Mouse (Mus musculus) gastrocnemius, adult 2 months (tissue): Measurements from ENCODE around the gene Dbi. TPM values are rescaled to one million over a fixed set of nuclear protein-coding genes. Genes with fewer than 3 reads are reported as not detected.

Source experiments
- DNase-seq: peaks from one replicate; pipeline ENCODE4 v3.0.0; 2022
- H3K27ac ChIP-seq: fragments of 200-600 bp; 2 replicates; pipeline ENCODE4 v1.8.1; 2022; ENCODE audit warnings: mild to moderate bottlenecking
- H3K4me3 ChIP-seq: fragments of 200-600 bp; 2 replicates; pipeline ENCODE4 v1.8.1; 2022; ENCODE audit warnings: mild to moderate bottlenecking, moderate library complexity
- CTCF ChIP-seq: fragments of 200-600 bp; IDR thresholded peaks from 2 replicates; pipeline ENCODE4 v1.8.1; 2022; ENCODE audit warnings: antibody characterized with exemption, mild to moderate bottlenecking, moderate library complexity
- intact Hi-C: fragments of 180-260 bp; cut with DNase I; formaldehyde crosslinking; loops from one replicate; pipeline ENCODE4 v1.15.1; 2025
- total RNA-seq, 2 experiments: library from RNA; stranded (reverse); gene quantifications; 2 replicates each; pipeline ENCODE4 v1.2.3; 2021

Dbi gene
- total RNA-seq, 2 experiments from 2014 or later, result 109 to 173 TPM

DNA sequence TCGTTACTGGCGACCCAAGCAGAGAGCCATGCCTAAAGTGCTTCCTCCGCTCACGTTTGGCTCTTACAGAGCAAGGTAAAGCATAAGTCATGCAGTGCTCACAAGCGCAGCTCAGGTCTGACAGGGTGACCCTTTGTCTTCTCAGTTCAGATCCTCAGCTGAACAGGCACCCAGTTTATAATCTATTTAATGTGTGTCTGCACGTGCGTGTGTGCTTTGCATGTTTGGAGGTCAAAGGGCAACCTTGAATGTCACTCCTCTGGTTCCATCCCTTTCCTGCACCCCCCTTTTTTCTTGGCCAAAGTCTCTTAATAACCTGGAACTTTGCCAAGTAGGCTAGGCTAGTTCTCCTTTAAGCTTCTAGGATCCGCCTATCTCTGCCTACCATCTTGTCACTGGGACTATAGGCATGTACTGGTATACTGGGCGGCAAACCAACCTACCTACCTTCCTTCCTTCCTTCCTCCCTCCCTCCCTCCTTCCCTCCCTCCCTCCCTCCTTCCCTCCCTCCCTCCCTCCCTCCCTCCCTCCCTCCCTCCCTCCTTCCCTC is 19.3 kb upstream of the Dbi start:
- DNase-seq, result no peak
- no peak overlapping the region for H3K4me3 ChIP-seq
- no peak for TF ChIP-seq CTCF
- no peak overlapping the region for H3K27ac ChIP-seq
- intact Hi-C loops, result no loop called here

- no peak overlapping the region for H3K4me3 ChIP-seq
- intact Hi-C loops, result no loop called here
- TF ChIP-seq CTCF, result no peak
- DNase-seq, result no peak
- no peak overlapping the region for H3K27ac ChIP-seq
Observed at GRCm38 (mm10) chr1:120138923-120139540, 18.2 kb upstream of the Dbi start.

- no peak for DNase-seq
- no peak for TF ChIP-seq CTCF
- Histone ChIP-seq H3K27ac (no peak overlapping the region), H3K4me3 (no peak overlapping the region)
- intact Hi-C loops, result no loop called here
Observed at GRCm38 (mm10) chr1:120135934-120136786, 15.3 kb upstream of the Dbi start.

GRCm38 (mm10) chr1:120132376-120132775 is 11.5 kb upstream of the Dbi start:
- no peak for TF ChIP-seq CTCF
- H3K27ac ChIP-seq, result no peak overlapping the region
- intact Hi-C loops, result no loop called here
- DNase-seq, result no peak
- H3K4me3 ChIP-seq, result no peak overlapping the region

DNA sequence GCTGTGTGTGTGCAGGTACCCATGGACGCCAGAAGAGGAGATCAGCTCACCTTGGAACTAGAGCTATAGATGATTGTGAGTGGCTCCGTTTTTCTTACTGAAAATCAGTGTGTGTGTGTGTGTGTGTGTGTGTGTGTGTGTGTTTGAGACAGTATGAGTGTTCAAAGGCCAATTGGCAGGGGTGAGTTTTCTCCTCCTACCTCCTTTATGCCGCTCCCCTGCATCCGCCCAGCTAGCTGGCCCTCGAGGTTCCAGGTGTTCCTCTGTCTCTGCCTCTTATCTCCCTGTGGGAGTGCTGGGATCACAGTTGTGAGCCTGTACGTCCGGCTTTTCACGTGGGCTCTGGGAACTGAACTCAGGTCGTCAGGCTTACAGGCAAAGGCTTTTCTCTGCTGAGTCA is 5.4 kb upstream of the Dbi start:
- intact Hi-C loops, result no loop called here
- H3K4me3 ChIP-seq, result no peak overlapping the region
- H3K27ac ChIP-seq, result no peak overlapping the region
- DNase-seq, result no peak
- no peak for TF ChIP-seq CTCF

DNA sequence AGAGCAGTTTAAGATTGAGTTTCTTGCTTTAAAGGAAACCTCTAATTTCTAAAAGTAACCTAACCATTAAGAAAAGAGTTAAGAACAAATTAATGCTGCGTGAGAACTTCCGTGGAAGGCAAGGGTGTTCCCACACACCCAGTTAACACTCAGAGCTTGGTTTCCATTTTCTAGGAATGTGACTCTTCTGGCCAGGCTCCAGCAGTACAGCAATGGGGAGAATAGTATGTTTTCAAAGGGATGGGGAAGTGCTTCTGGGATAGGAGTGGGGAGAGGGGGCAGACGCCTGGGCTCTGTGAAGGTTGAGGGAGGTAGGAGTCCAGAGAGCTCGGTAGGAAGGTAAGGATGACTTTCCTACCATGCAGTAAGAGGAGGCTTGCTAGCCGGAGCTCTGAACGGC is 4.6 kb upstream of the Dbi start:
- Histone ChIP-seq H3K4me3 (no peak overlapping the region), H3K27ac (no peak overlapping the region)
- intact Hi-C loops, result no loop called here
- no peak for DNase-seq
- TF ChIP-seq CTCF, result no peak

- DNase-seq, result no peak
- Histone ChIP-seq H3K27ac (no peak overlapping the region), H3K4me3 (no peak overlapping the region)
- intact Hi-C loops, result no loop called here
- TF ChIP-seq CTCF, result no peak
Observed at GRCm38 (mm10) chr1:120124839-120125238, 4.0 kb upstream of the Dbi start.

DNA sequence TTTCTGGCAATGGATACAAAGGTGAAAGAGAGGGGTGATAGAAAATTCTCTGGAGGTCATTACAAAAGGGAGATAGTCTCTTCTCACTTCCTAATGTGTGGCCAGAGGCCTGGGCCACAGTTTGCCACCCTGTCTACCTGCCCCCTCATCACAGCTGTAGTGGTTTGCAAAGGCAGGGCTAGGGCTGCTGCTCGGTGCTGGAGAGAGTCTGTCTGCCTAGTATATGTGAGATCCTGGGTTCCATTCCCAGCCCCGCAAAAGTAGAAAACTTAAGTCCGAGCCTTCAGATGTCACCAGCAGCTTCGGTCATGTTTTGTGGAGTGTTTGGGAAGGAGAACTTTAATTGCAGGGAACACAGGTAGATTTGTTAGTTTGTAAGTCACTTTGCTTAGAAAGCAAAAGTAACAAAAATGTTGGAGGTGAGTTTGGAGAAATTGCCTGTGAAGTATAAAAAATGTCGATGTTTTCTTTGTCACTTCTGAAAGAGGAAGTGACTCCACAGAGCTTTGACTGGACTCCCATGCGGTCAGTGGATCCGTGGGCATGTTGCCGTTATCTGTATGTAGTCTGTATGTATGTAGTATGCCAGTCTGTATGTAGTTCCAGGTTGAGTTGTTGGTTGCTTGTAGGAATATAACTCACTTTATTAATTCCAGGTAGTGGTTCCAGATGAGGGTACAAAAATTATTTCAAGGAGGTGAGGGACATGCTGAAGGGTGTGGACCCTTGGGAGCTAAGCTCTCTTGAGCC is 1.9 kb upstream of the Dbi start:
- intact Hi-C loops, result loop anchor here (2.0 kb wide), 1 partner anchor 20 kb away; no protein-coding TSS in a partner anchor
- Histone ChIP-seq H3K27ac (0 out of 2 replicates have a peak overlapping the region, but pooled peaks have one; percentile 94), H3K4me3 (no peak overlapping the region)
- no peak for TF ChIP-seq CTCF
- DNase-seq, result no peak

DNA sequence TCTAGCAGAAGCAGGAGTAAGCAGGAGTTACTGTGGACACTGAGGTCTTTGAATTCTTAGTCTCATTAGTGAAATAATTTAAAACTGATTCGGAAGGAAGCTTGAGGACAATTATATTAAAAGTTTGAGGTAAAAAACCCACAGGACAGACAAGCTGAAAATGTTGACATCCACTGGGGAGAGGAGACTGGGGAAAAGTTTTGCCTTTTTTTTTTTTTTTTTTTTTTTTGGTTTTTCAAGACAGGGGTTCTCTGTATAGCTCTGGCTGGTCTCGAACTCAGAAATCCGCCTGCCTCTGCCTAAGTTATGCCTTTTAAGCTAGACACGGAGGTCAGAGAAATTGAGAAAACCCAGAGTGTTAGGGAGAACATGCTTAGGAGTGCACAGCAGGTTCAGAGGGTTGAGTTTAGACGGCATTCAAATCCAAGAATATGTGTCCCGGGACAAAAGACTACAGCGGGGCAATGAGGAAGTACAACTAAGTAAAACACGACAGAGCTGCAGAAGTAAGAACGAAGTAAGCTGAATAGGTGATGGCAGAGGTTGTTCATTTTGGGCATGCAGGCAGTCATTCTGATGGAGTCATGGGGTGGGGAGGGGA is 1.2 kb upstream of the Dbi start:
- intact Hi-C loops, result loop anchor here (2.0 kb wide), 1 partner anchor 21 kb away; no protein-coding TSS in a partner anchor
- Histone ChIP-seq H3K4me3 (peak overlapping the region; percentile 92), H3K27ac (peak overlapping the region; percentile 94)
- no peak for DNase-seq
- TF ChIP-seq CTCF, result no peak

DNA sequence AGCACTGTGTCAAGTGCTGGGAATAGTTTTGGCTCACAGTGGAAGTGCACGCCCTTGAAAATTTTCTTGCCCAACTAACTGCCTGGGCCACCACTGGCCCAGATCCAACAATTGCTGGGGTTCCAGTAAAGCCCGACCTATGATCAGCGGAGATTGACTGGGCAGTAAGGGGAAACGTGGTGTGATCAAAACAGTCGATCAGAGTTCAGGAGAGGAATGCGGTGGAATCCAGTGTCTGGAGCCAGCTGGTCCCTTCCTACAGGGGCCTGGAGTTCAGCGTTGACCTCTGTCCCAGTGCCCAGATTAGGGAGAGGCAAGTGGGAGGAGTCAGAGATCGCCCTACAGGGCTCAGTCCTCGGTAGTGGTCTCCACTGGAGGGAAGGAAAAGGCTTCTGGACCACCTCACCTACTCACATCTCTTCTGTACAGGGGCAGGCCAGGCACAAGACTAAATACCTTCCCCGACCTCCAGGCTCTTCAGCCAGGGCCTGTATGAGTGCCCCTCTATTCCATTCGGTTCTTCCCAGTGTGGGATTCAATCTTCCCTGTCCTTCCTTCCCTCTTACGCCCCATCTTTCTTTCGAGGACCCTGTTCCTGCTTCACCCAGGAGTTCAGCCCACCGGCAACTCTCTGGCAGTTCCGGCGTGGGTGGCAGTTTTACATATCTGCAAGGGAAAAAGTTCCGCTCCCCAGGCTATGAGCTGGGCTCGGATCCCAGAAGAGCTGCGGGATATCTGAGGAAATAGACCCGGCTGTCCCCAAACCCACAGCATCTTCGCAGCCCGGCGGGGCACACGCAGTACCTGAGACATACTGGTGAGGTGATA is 523 bp downstream of the Dbi start:
- intact Hi-C loops, result no loop called here
- peak; percentile 72 for DNase-seq
- H3K27ac ChIP-seq, result peak overlapping the region; percentile 94

DNA sequence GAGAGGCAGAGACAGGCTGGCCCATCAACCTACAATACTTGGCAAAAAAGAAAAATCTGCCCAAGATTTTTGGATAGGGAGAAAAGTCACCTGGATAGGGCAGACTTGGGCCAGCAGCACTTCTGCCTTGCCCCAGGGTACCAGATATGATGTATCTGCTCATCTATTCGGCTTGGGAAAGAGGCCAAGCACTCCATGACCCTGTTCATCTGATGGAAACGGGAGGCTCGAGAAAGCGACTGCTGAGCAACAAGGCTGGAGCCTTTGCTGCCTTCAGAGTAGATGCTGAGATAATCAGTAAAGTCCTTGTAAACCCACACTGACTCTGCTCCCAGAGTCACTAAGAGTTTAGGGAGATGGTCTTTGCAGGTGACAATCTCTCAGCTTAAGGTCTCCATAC is 1.5 kb downstream of the Dbi start:
- intact Hi-C loops, result loop anchor here (10.0 kb wide), 1 partner anchor 285 kb away; the partner anchor contains the start of gene Ptpn4
- no peak for TF ChIP-seq CTCF
- peak overlapping the region; percentile 94 for H3K27ac ChIP-seq
- peak overlapping the region; percentile 92 for H3K4me3 ChIP-seq
- no peak for DNase-seq

More for the DNA sequence above, 523 bp downstream of the Dbi start:
- H3K4me3 ChIP-seq, result peak overlapping the region; percentile 92
- no peak for TF ChIP-seq CTCF
